Mouse (Mus musculus): ENCODE measurements around the gene Mamdc4. TPM values are rescaled to one million over a fixed set of nuclear protein-coding genes. Genes with fewer than 3 reads are reported as not detected.

The Mamdc4 gene
- polyA plus RNA-seq, 1 experiment from 2014 or later: 1.4 TPM

DNA sequence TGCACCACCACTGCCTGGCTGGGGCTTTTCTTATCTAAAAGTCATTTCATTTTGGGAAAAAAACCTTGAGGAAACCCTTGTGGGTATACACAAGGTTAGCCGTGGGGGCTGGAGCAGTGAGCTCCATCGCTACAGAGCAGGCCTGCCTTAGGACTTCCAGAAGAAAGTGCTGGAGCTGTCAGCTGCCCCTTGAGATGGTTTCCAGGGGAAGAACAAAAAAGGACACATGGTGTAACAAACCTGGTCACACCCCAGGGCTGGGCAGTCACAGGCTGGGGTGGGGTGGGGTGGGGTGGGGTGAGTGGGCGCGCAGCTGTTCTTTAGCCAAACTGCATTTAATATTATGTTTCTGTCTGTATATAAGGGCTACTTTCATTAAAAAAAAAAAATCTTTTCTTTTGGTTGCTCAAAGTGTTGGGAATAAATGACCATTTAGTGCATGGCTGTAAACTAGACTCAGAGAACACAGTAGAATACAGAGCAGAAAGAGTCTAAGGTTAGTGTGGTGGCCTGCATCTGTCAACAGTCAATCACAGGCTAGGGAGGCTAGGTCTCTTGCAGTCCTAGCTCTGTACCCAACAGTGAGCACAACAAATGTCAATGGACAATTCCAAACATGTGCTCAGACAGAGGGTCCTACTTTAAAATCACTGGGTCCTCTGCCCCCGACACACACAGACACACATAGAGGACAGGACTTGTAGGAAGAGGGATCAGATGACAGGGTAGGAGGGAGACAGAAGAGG is 22.3 kb upstream of the Mamdc4 start:
- peaks cover 96% of the 10 kb centered on the region for H3K36me3 ChIP-seq
- H3K4me3 ChIP-seq: no peak overlapping the region
- H3K9me3 ChIP-seq: no peaks in the 10 kb centered on the region
- no peak overlapping the region for H3K27ac ChIP-seq
- no peak for DNase-seq (ENCODE audit: low spot score)
- no peaks in the 10 kb centered on the region for H3K27me3 ChIP-seq (ENCODE audit: insufficient read depth, poor library complexity, severe bottlenecking)
- 97% methylated on average over 5 of the region's 5 CpGs for WGBS
- no peaks in the 10 kb centered on the region for H3K4me1 ChIP-seq (replicated peaks)

- H3K36me3 ChIP-seq: peaks cover 94% of the 10 kb centered on the region
- DNase-seq (ENCODE audit: low spot score): no peak
These were observed 17.2 kb upstream of the Mamdc4 start for GRCm38 (mm10) chr2:25591863-25592262.

GRCm38 (mm10) chr2:25588227-25588907 is 13.7 kb upstream of the Mamdc4 start:
- 96% methylated on average over 8 of the region's 8 CpGs for WGBS
- no peak for DNase-seq (ENCODE audit: low spot score)
- Histone ChIP-seq H3K4me1 (replicated peaks) (peaks cover 3% of the 10 kb centered on the region; the same call in 1 of the 2 replicates), H3K36me3 (peaks cover 99% of the 10 kb centered on the region), H3K27me3 (ENCODE audit: insufficient read depth, poor library complexity, severe bottlenecking) (no peaks in the 10 kb centered on the region), H3K27ac (no peak overlapping the region), H3K9me3 (no peaks in the 10 kb centered on the region), H3K4me3 (no peak overlapping the region)

More at GRCm38 (mm10) chr2:25591863-25592262, 17.2 kb upstream of the Mamdc4 start:
- Histone ChIP-seq H3K27me3 (ENCODE audit: insufficient read depth, poor library complexity, severe bottlenecking) (no peaks in the 10 kb centered on the region), H3K27ac (no peak overlapping the region), H3K4me3 (no peak overlapping the region), H3K9me3 (no peaks in the 10 kb centered on the region), H3K4me1 (replicated peaks) (no peaks in the 10 kb centered on the region)
- WGBS: 92% methylated on average over 2 of the region's 2 CpGs

GRCm38 (mm10) chr2:25587290-25587689 is 12.6 kb upstream of the Mamdc4 start:
- Histone ChIP-seq H3K4me1 (replicated peaks) (peaks cover 14% of the 10 kb centered on the region), H3K36me3 (peaks cover 98% of the 10 kb centered on the region), H3K9me3 (no peaks in the 10 kb centered on the region), H3K4me3 (no peak overlapping the region), H3K27me3 (ENCODE audit: insufficient read depth, poor library complexity, severe bottlenecking) (no peaks in the 10 kb centered on the region), H3K27ac (no peak overlapping the region)
- 90% methylated on average over 8 of the region's 8 CpGs for WGBS
- no peak for DNase-seq (ENCODE audit: low spot score)

GRCm38 (mm10) chr2:25585601-25586000 is 11.0 kb upstream of the Mamdc4 start:
- no peak for DNase-seq (ENCODE audit: low spot score)
- H3K36me3 ChIP-seq: peaks cover 81% of the 10 kb centered on the region
- H3K9me3 ChIP-seq: no peaks in the 10 kb centered on the region
- no peak overlapping the region for H3K4me3 ChIP-seq
- no peak overlapping the region for H3K27ac ChIP-seq
- peaks cover 9% of the 10 kb centered on the region for H3K27me3 ChIP-seq (ENCODE audit: insufficient read depth, poor library complexity, severe bottlenecking)
- peaks cover 30% of the 10 kb centered on the region for H3K4me1 ChIP-seq (replicated peaks)
- WGBS: 91% methylated on average over 3 of the region's 3 CpGs

- H3K27me3 ChIP-seq (ENCODE audit: insufficient read depth, poor library complexity, severe bottlenecking): peaks cover 17% of the 10 kb centered on the region
- no peaks in the 10 kb centered on the region for H3K9me3 ChIP-seq
- DNase-seq (ENCODE audit: low spot score): no peak
- 87% methylated on average over 4 of the region's 4 CpGs for WGBS
- peaks cover 73% of the 10 kb centered on the region for H3K36me3 ChIP-seq
- H3K4me1 ChIP-seq (replicated peaks): peaks cover 33% of the 10 kb centered on the region
- H3K27ac ChIP-seq: no peak overlapping the region
- H3K4me3 ChIP-seq: no peak overlapping the region
These were observed 10.2 kb upstream of the Mamdc4 start for GRCm38 (mm10) chr2:25584856-25585255.

GRCm38 (mm10) chr2:25584152-25584551 is 9.5 kb upstream of the Mamdc4 start:
- no peak for DNase-seq (ENCODE audit: low spot score)
- H3K27me3 ChIP-seq (ENCODE audit: insufficient read depth, poor library complexity, severe bottlenecking): peaks cover 24% of the 10 kb centered on the region
- H3K9me3 ChIP-seq: no peaks in the 10 kb centered on the region
- H3K4me1 ChIP-seq (replicated peaks): peaks cover 40% of the 10 kb centered on the region
- WGBS: 93% methylated on average over 3 of the region's 3 CpGs
- H3K27ac ChIP-seq: no peak overlapping the region
- H3K36me3 ChIP-seq: peaks cover 66% of the 10 kb centered on the region
- H3K4me3 ChIP-seq: no peak overlapping the region

DNA sequence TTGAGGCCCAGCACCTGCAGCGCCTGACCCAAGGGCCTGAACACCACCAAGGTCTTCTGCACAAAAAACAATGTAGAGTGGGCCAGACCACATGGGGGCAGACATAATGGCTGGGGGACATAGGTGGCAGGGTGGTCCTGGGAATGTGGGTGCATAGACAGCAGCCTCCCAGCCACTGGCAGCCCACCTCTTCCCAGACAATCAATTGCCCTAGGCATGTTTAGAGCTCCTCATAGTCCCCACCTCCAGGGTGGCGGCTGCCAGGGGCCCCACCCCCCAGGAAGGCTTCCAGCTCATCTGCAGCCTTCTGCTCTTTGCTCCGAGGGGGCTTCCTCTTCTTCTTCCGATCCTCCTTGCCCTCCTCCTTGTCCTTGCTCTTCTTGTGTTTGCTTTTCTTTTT is 8.9 kb upstream of the Mamdc4 start:
- H3K36me3 ChIP-seq: peaks cover 62% of the 10 kb centered on the region
- WGBS: 85% methylated on average over 4 of the region's 4 CpGs

DNA sequence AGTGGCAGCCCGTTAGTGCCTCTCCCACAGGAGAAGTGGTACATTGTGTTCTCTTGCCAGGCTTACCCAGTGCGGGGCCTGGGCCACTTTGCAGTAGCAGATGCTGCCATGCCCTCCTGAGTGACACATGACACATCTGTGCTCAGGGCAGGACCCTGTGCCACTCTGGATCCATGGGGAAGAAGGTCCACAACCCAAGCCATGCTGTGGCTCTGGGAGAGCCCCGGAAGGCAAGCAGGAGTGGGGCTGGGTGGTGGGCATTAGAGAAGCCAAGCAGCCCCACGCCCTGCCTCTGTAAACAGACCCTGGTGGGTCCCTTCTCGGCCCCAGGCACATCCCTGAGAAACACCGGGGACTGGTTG is 8.5 kb upstream of the Mamdc4 start:
- H3K27ac ChIP-seq: peak overlapping the region; percentile 29; the same call in 1 of the 2 replicates
- peaks cover 34% of the 10 kb centered on the region for H3K27me3 ChIP-seq (ENCODE audit: insufficient read depth, poor library complexity, severe bottlenecking)
- WGBS: 91% methylated on average over 6 of the region's 6 CpGs
- no peak overlapping the region for H3K4me3 ChIP-seq
- no peaks in the 10 kb centered on the region for H3K9me3 ChIP-seq
- peaks cover 57% of the 10 kb centered on the region for H3K36me3 ChIP-seq
- DNase-seq (ENCODE audit: low spot score): no peak
- H3K4me1 ChIP-seq (replicated peaks): peaks cover 50% of the 10 kb centered on the region

More for the DNA sequence above, 8.9 kb upstream of the Mamdc4 start:
- H3K27me3 ChIP-seq (ENCODE audit: insufficient read depth, poor library complexity, severe bottlenecking): peaks cover 30% of the 10 kb centered on the region
- H3K4me1 ChIP-seq (replicated peaks): peaks cover 45% of the 10 kb centered on the region
- H3K4me3 ChIP-seq: no peak overlapping the region
- no peak for DNase-seq (ENCODE audit: low spot score)
- H3K9me3 ChIP-seq: no peaks in the 10 kb centered on the region
- no peak overlapping the region for H3K27ac ChIP-seq

- Histone ChIP-seq H3K27me3 (ENCODE audit: insufficient read depth, poor library complexity, severe bottlenecking) (peaks cover 39% of the 10 kb centered on the region), H3K27ac (peak overlapping the region; percentile 29; the same call in 1 of the 2 replicates), H3K4me3 (0 out of 2 replicates have a peak overlapping the region, but pooled peaks have one; percentile 18), H3K9me3 (no peaks in the 10 kb centered on the region), H3K4me1 (replicated peaks) (peaks cover 55% of the 10 kb centered on the region), H3K36me3 (peaks cover 52% of the 10 kb centered on the region)
- DNase-seq (ENCODE audit: low spot score): no peak
- WGBS: 62% methylated on average over 12 of the region's 12 CpGs
These were observed 7.9 kb upstream of the Mamdc4 start for GRCm38 (mm10) chr2:25582466-25583119.

DNA sequence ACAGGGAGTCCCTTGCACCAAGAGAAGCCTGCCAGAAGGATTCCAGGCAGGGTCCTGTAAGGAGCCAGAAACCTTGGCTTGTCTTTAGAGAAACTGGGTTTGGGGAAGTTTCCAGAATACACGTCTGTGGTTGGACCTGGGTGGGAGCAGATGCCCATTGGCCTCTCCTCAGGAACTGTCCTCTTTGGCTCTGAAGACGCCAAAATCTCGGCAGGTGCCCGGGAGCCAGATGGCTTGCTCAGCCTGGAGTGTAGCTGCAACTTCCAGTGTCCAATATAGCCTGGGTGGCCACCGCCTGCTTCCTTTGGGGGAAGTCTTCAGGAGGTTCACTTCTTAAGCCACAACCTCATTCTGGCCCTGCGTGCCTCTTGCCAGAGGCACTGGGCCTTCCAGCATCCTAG is 7.3 kb upstream of the Mamdc4 start:
- no peaks in the 10 kb centered on the region for H3K9me3 ChIP-seq
- H3K27ac ChIP-seq: no peak overlapping the region
- H3K4me1 ChIP-seq (replicated peaks): peaks cover 62% of the 10 kb centered on the region
- DNase-seq (ENCODE audit: low spot score): no peak
- peaks cover 46% of the 10 kb centered on the region for H3K27me3 ChIP-seq (ENCODE audit: insufficient read depth, poor library complexity, severe bottlenecking)
- H3K36me3 ChIP-seq: peaks cover 45% of the 10 kb centered on the region
- peak overlapping the region; percentile 46; the same call in 1 of the 2 replicates for H3K4me3 ChIP-seq
- WGBS: 32% methylated on average over 6 of the region's 6 CpGs

- Histone ChIP-seq H3K27ac (no peak within 1 kb of the TSS), H3K4me3 (peak within 1 kb of the TSS; percentile 46), H3K4me1 (replicated peaks) (peaks cover 67% of the 10 kb centered on the region), H3K9me3 (no peaks in the 10 kb centered on the region), H3K36me3 (peaks cover 40% of the 10 kb centered on the region), H3K27me3 (ENCODE audit: insufficient read depth, poor library complexity, severe bottlenecking) (peaks cover 52% of the 10 kb centered on the region)
- peak; percentile 63 for DNase-seq (ENCODE audit: low spot score)
- 5% methylated on average over 19 of the region's 19 CpGs for WGBS
These were observed 6.7 kb upstream of the Mamdc4 start, which contains the start of gene Ajm1 for GRCm38 (mm10) chr2:25581294-25581864. Gene Ajm1 (minus strand): TSS chr2:25581757.

Measured in hindbrain, embryonic 10.5 days (tissue).